Mouse (Mus musculus) neutrophil, adult 83 days (primary cell): ENCODE data around the gene Olfr1234. TPM values are rescaled to one million over a fixed set of nuclear protein-coding genes. Genes with fewer than 3 reads are reported as not detected.

Experiments
- total RNA-seq, 2 experiments: library from RNA; stranded (reverse); gene quantifications; one replicate each; pipeline ENCODE4 v1.2.4; 2023

Gene Olfr1234
- total RNA-seq: not detected

DNA sequence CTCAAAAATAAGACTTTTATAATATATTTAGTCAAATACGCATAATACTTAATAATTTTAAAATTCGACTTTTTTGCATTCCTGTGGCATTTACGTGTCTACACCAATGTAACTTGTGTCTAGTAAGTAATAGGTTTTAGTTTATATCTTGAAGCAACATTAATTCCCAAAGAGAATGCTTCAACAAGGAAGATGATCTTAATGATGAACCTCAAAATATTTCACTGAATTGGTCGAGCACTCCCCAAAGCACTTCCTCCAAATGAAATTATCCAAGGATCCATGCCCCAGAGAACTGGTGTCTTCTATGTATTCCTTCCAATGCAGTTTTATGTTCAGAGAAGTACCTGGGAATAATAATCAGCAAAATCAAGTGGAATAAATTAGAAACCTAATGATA is at the start of gene Olfr1234:
TSS of gene Olfr1234 (minus strand) at position 101 of the 400 bp plus-strand sequence.

DNA sequence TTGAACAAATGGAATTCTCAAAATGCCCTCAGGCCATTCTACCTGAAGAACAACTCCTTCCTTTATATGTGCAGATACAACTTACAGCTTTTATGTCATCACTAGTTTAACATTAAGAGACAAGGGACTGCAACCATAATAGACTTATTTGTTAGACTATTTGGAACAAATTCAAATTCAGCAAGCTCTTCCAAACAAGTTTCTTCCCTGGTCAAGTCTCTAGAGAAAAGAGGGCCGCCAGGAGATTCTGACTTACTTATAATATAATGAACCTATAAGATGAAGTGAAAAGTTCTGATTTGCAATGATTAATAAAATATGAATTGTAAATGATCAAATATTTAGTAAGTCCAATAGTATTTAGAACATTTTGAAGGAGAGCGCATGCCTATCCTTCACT is 44.9 kb upstream of the Olfr1234 start, which contains the start of gene Olfr1238:
TSS of gene Olfr1238 (minus strand) at position 101 of the 400 bp plus-strand sequence.

DNA sequence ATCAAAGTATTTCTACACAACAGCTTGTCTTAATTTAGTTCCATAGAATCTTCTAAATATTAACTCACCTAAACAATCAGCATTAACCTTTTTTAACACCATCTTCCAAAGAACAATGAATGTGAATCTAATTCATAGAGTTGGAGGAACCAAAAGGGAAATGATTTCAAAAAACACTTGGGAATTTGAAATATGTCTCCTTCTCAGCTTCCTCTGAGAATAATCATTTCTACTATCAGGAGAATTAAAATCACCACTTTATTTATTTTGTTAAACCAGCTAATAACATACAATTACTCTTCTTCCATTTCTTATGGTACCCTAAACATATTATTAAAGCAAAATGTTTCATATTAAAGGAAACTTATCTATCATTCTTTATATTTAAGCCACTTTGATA is 22.4 kb downstream of the Olfr1234 start, which contains the start of gene Olfr1233:
TSS of gene Olfr1233 (minus strand) at position 101 of the 400 bp plus-strand sequence.

DNA sequence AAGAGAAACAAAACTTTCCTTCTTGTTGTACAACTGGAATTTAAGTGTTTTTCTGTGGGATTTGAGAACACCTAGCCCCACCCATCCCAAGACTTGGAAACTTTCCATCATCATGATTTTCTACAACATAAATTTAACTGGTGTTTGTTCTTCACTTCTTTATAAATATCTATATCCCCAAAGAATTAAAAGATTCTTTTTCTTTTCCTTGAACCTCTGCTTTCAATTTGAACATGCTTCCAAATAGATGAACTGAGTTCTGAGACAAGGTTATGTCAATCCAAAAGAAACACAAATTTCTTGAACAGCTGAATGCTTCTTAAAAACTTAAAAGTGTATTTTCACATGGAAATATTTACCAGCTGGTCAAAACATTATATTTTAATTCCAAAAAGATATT is 35.1 kb downstream of the Olfr1234 start, which contains the start of gene Olfr1232:
TSS of gene Olfr1232 (minus strand) at position 101 of the 400 bp plus-strand sequence.

Other genes with a start within 250 kb of the Olfr1234 start
- gene Olfr1221, start 247.6 kb downstream of the Olfr1234 start, total RNA-seq: not detected
- gene Olfr1222, start 231.8 kb downstream of the Olfr1234 start, total RNA-seq: not detected
- not detected for gene Olfr1223, start 213.3 kb downstream of the Olfr1234 start, total RNA-seq
- not detected for gene Olfr1224-ps1, start 200.8 kb downstream of the Olfr1234 start, total RNA-seq
- gene Olfr1225, start 190.2 kb downstream of the Olfr1234 start, total RNA-seq: not detected
- gene Olfr1226, start 164.8 kb downstream of the Olfr1234 start, total RNA-seq: not detected
- gene Olfr1228, start 110.8 kb downstream of the Olfr1234 start, total RNA-seq: not detected
- gene Olfr1229, start 76.9 kb downstream of the Olfr1234 start, total RNA-seq: not detected
- gene Olfr1230, start 67.6 kb downstream of the Olfr1234 start, total RNA-seq: not detected
- not detected for gene Olfr1231, start 57.8 kb downstream of the Olfr1234 start, total RNA-seq
- gene Olfr1232, start 35.2 kb downstream of the Olfr1234 start, total RNA-seq: not detected
- gene Olfr1233, start 22.5 kb downstream of the Olfr1234 start, total RNA-seq: not detected
- not detected for gene Olfr1238, start 44.8 kb upstream of the Olfr1234 start, total RNA-seq
- not detected for gene Olfr1239, start 55.5 kb upstream of the Olfr1234 start, total RNA-seq
- not detected for gene Olfr1240, start 78.1 kb upstream of the Olfr1234 start, total RNA-seq
- not detected for gene Olfr1241, start 122.3 kb upstream of the Olfr1234 start, total RNA-seq
- not detected for gene Olfr1242, start 133.5 kb upstream of the Olfr1234 start, total RNA-seq
- not detected for gene Olfr1243, start 166.6 kb upstream of the Olfr1234 start, total RNA-seq
- not detected for gene Olfr1245, start 213.6 kb upstream of the Olfr1234 start, total RNA-seq
- gene Olfr1246, start 228.3 kb upstream of the Olfr1234 start, total RNA-seq: not detected
- gene Olfr1247, start 249.3 kb upstream of the Olfr1234 start, total RNA-seq: under 1 TPM; 0.13 to 0.15 TPM